Mouse (Mus musculus) myocyte (in vitro differentiated cells): Measurements from ENCODE around the gene Tmem45b.

Experiments
- E2F4 ChIP-seq: IDR thresholded peaks from one replicate; pipeline ENCODE4 v1.6.1; 2011; ENCODE audit warnings: mild to moderate bottlenecking, control low read depth, moderate library complexity; ENCODE audit not compliant: insufficient read depth
- MAX ChIP-seq: IDR thresholded peaks from one replicate; pipeline ENCODE4 v1.6.1; 2011; ENCODE audit warnings: low read depth, mild to moderate bottlenecking, control low read depth
- POLR2A ChIP-seq: IDR thresholded peaks from one replicate; pipeline ENCODE4 v1.6.1; 2011; ENCODE audit warnings: low read depth, mild to moderate bottlenecking, control low read depth, moderate library complexity; ENCODE audit not compliant: insufficient read length
- POLR2AphosphoS2 ChIP-seq: IDR thresholded peaks from one replicate; pipeline ENCODE4 v1.6.1; 2011; ENCODE audit warnings: low read depth, control low read depth; ENCODE audit not compliant: insufficient read length
- TCF12 ChIP-seq: IDR thresholded peaks from one replicate; pipeline ENCODE4 v1.6.1; 2011; ENCODE audit warnings: mild to moderate bottlenecking, control low read depth; ENCODE audit not compliant: poor library complexity, insufficient read depth, severe bottlenecking
- USF1 ChIP-seq: IDR thresholded peaks from one replicate; pipeline ENCODE4 v1.6.1; 2011; ENCODE audit warnings: low read depth, mild to moderate bottlenecking, control low read depth, moderate library complexity

- TF ChIP-seq USF1, result no peak
- TF ChIP-seq POLR2A, result no peak
- no peak for TF ChIP-seq MAX
- TF ChIP-seq TCF12, result no peak
- no peak for TF ChIP-seq E2F4
- TF ChIP-seq POLR2AphosphoS2, result no peak
Observed at GRCm38 (mm10) chr9:31439341-31439740, 24.9 kb downstream of the Tmem45b start.
